Mouse (Mus musculus) liver, postnatal 0 days (tissue): ENCODE data around the gene Mgat4b.
A peak's percentile ranks its signal among the peaks of the same experiment; 100 is the strongest.

ENCODE experiments used
- CTCF ChIP-seq: sonication (generic); IDR thresholded peaks from 2 replicates; pipeline ENCODE4 v1.5.1; 2016; ENCODE audit warnings: antibody characterized with exemption, low read depth
- EP300 ChIP-seq: IDR thresholded peaks from 2 replicates; pipeline ENCODE4 v1.6.1; 2016; ENCODE audit warnings: antibody characterized with exemption, low read depth, mild to moderate bottlenecking

- TF ChIP-seq CTCF (no peak), EP300 (peak; percentile 46; the same call in 1 of the 2 replicates)
Observed at GRCm38 (mm10) chr11:50212848-50213758, 2.4 kb downstream of the Mgat4b start.
